ENCODE assay signal across 9 mouse cellular contexts in the genomic region with DNA sequence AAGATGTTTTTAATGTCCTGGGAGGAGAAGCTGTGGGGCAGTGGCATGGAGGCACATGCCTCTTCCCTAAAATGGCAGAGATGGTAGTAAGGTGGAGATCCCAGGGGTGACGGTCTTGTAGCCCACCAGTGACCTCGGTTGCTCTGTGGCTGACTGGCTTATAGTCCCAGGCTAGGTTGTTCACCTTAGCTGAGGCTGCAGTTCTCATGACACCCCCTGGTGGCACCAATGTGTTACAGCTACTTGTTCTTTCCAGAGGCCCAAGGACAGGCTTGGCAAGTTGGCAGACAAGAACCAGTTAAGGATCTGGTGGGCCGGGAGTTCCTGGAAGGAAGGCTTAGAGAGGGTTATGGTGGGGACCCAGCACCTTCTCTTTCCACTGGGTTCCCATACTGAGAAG. TPM values are rescaled to one million over a fixed set of nuclear protein-coding genes. Genes with fewer than 3 reads are reported as not detected.
DNase-seq lines count a peak whose midpoint lies in the region; ATAC-seq and TF ChIP-seq lines count a peak whose summit lies in the region.
"Had no signal": no experiment of that assay in that cellular context is flagged by ENCODE, and none has a peak within 500 bp of the region (broad histone marks: within the 10 kb centered on the region; RNA-seq: fewer than 3 reads in every experiment).

No protein-coding gene starts in this region.

- H3ac ChIP-seq in C2C12 (ENCODE audit: control insufficient read depth, insufficient read length, low read depth): no peak overlapping the region

- H3K4me3 ChIP-seq in C2C12 (ENCODE audit: insufficient read depth, poor library complexity, severe bottlenecking): no peak overlapping the region
- H3K4me3 ChIP-seq in kidney, postnatal 0 days (replicated peaks; ENCODE audit: low read depth, low read length): no peak overlapping the region
- H3K4me3 ChIP-seq in liver, postnatal 0 days (ENCODE audit: low read depth, low read length): no peak overlapping the region

- H3K27ac ChIP-seq in kidney, postnatal 0 days: no peak overlapping the region
- no peak overlapping the region for H3K27ac ChIP-seq in liver, postnatal 0 days (ENCODE audit: low read depth)

- H3K9me3 ChIP-seq in kidney, postnatal 0 days (replicated peaks; ENCODE audit: low read length): no peaks in the 10 kb centered on the region
- no peaks in the 10 kb centered on the region for H3K9me3 ChIP-seq in liver, postnatal 0 days (ENCODE audit: low read length)

- H3K27me3 ChIP-seq in C2C12 (ENCODE audit: control insufficient read depth, insufficient read depth, insufficient read length): peaks cover 64% of the 10 kb centered on the region
- H3K27me3 ChIP-seq in kidney, postnatal 0 days (ENCODE audit: insufficient read depth, low read length): no peaks in the 10 kb centered on the region
- no peaks in the 10 kb centered on the region for H3K27me3 ChIP-seq in liver, postnatal 0 days (ENCODE audit: insufficient read depth, low read length)

- H3K4me2 ChIP-seq in kidney, postnatal 0 days (ENCODE audit: low read length): no peak overlapping the region
- no peak overlapping the region for H3K4me2 ChIP-seq in liver, postnatal 0 days (ENCODE audit: low read depth, low read length)

- WGBS in kidney, postnatal 0 days: 35% methylated on average over 3 of the region's 3 CpGs
- 27% methylated on average over 3 of the region's 3 CpGs for WGBS in liver, postnatal 0 days (ENCODE audit: insufficient replicate concordance)

- H3K4me1 ChIP-seq in kidney, postnatal 0 days (replicated peaks; ENCODE audit: insufficient read depth, low read length): no peaks in the 10 kb centered on the region
- no peaks in the 10 kb centered on the region for H3K4me1 ChIP-seq in liver, postnatal 0 days (ENCODE audit: insufficient read depth)

- peak; percentile 33 for TF ChIP-seq CTCF in C2C12 (IDR thresholded peaks at IDR 0.05; ENCODE audit: control insufficient read depth, insufficient read depth, insufficient read length)
- peak; percentile 89 for TF ChIP-seq CTCF in kidney, postnatal 0 days (IDR thresholded peaks at IDR 0.05; ENCODE audit: low read depth)
- TF ChIP-seq CTCF in liver, postnatal 0 days (IDR thresholded peaks at IDR 0.05; ENCODE audit: low read depth): peak; percentile 89

- H3K79me3 ChIP-seq in C2C12 (ENCODE audit: low read depth): no peaks in the 10 kb centered on the region

- ATAC-seq in kidney, postnatal 0 days (replicated peaks; ENCODE audit: low FRiP score, low read depth): 0 out of 2 replicates have a peak, but pooled peaks have one; percentile 9
- ATAC-seq in liver, postnatal 0 days: no peak

- no peak for TF ChIP-seq EP300 in liver, postnatal 0 days (IDR thresholded peaks at IDR 0.05; ENCODE audit: low read depth)

- DNase-seq in ZHBTc4 (ENCODE audit: low read depth, low spot score): peak; percentile 87
- DNase-seq in cerebellum, postnatal 36 days: peak; percentile 84 to 87
- DNase-seq in gastrocnemius, postnatal 10 days: peak; percentile 64
- peak; percentile 88 for DNase-seq in kidney, postnatal 0 days (ENCODE audit: low spot score)
- peak; percentile 72 for DNase-seq in liver, postnatal 0 days
- peak; percentile 45 for DNase-seq in ovary, postnatal 14 days (ENCODE audit: low spot score)
- DNase-seq in urinary bladder, postnatal 25 days (ENCODE audit: low spot score): peak; percentile 54

- no peak overlapping the region for H3K9ac ChIP-seq in kidney, postnatal 0 days (ENCODE audit: low read depth, low read length)
- no peak overlapping the region for H3K9ac ChIP-seq in liver, postnatal 0 days (replicated peaks)

- no peaks in the 10 kb centered on the region for H3K36me3 ChIP-seq in C2C12 (ENCODE audit: control insufficient read depth, insufficient read depth)
- H3K36me3 ChIP-seq in kidney, postnatal 0 days (ENCODE audit: insufficient read depth, low read length): no peaks in the 10 kb centered on the region
- H3K36me3 ChIP-seq in liver, postnatal 0 days (replicated peaks; ENCODE audit: insufficient read depth, low read length): no peaks in the 10 kb centered on the region

- no peaks in the 10 kb centered on the region for H3K79me2 ChIP-seq in C2C12 (ENCODE audit: control insufficient read depth, insufficient read depth)

TF ChIP-seq in C2C12, 6 proteins besides CTCF, POLR2A, EP300 and RAD21:
- TF ChIP-seq MYOD1 (IDR thresholded peaks at IDR 0.05; ENCODE audit: control insufficient read depth, insufficient read length, low read depth) (no peak), FOSL1 (IDR thresholded peaks at IDR 0.05; ENCODE audit: insufficient read depth, low read length, poor library complexity, severe bottlenecking) (no peak), USF1 (IDR thresholded peaks at IDR 0.05; ENCODE audit: low read depth) (no peak), MAX (IDR thresholded peaks at IDR 0.05) (no peak), CEBPB (IDR thresholded peaks at IDR 0.05; ENCODE audit: low read depth) (no peak), MYOG (IDR thresholded peaks at IDR 0.05; ENCODE audit: control insufficient read depth, extremely low read depth, insufficient read length) (no peak)

RNA-seq across cellular contexts. Expression of gene Lrrc10b, which starts 21.4 kb away (rescaled TPM):
- polyA plus RNA-seq in C2C12 (2012; fragmentation: generic; extraction: Trizol): 0.07 TPM
- under 1 TPM; 0.40 to 0.43 TPM for total RNA-seq in gastrocnemius, postnatal 10 days (2021)
- polyA plus RNA-seq in kidney, postnatal 0 days (2015; fragmentation: Nextera tagmentation; extraction: Ambion mirVana): 0.80 and 0.84 TPM in 2 replicates
- polyA plus RNA-seq in liver, postnatal 0 days (2015; fragmentation: Nextera tagmentation; extraction: Ambion mirVana): 0.05 TPM in 1 of 2 replicates, not detected in the other

RNA-seq across cellular contexts. Expression of gene Ppp1r32, which starts 46.8 kb away (rescaled TPM):
- 0.04 TPM for polyA plus RNA-seq in C2C12 (2012; fragmentation: generic; extraction: Trizol)
- 1 to 10 TPM in 1 of 2 experiments, under 1 TPM in 1; 0.40 to 1.3 TPM for total RNA-seq in gastrocnemius, postnatal 10 days (2021)
- polyA plus RNA-seq in kidney, postnatal 0 days (2015; fragmentation: Nextera tagmentation; extraction: Ambion mirVana): not detected in 2 replicates
- polyA plus RNA-seq in liver, postnatal 0 days (2015; fragmentation: Nextera tagmentation; extraction: Ambion mirVana): 0.11 and 0.15 TPM in 2 replicates

RNA-seq across cellular contexts. Expression of gene Syt7, which starts 47.0 kb away (rescaled TPM):
- polyA plus RNA-seq in C2C12 (2012; fragmentation: generic; extraction: Trizol): 0.23 TPM
- total RNA-seq in gastrocnemius, postnatal 10 days (2021): 1 to 10 TPM; 3.5 TPM
- 1.2 and 1.7 TPM in 2 replicates for polyA plus RNA-seq in kidney, postnatal 0 days (2015; fragmentation: Nextera tagmentation; extraction: Ambion mirVana)
- 0.04 and 0.24 TPM in 2 replicates for polyA plus RNA-seq in liver, postnatal 0 days (2015; fragmentation: Nextera tagmentation; extraction: Ambion mirVana)
- total RNA-seq: neutrophil, adult 5-6 weeks had no signal

Comparison
In these comparisons a context has a peak if more than half of its experiments do, and no peak if none do; other contexts are left out.
1. CTCF ChIP-seq: peak in every context shown above with its lines; median percentile 89 in kidney, postnatal 0 days; 89 in liver, postnatal 0 days; 33 in C2C12.